Mouse (Mus musculus) gastrocnemius, postnatal 4 days (tissue): Measurements from ENCODE around the gene Gm13889. TPM values are rescaled to one million over a fixed set of nuclear protein-coding genes. Genes with fewer than 3 reads are reported as not detected.

Experiments
- total RNA-seq, 2 experiments: library from RNA; stranded (reverse); gene quantifications; 2 replicates each; pipeline ENCODE4 v1.2.3; 2021

The Gm13889 gene
- total RNA-seq, 2 experiments from 2014 or later: 29.8 to 35.1 TPM

Other genes starting within 250 kb of the Gm13889 start
- 10 to 100 TPM; 61.4 to 65.5 TPM for gene Ext2, start 134.6 kb downstream of the Gm13889 start, total RNA-seq
- gene Accs, start 107.3 kb downstream of the Gm13889 start, total RNA-seq: 10 to 100 TPM; 11.2 to 12.2 TPM
- not detected for gene Accsl, start 88.0 kb downstream of the Gm13889 start, total RNA-seq
- not detected for gene Gm27027, start 39.2 kb upstream of the Gm13889 start, total RNA-seq
- 10 to 100 TPM; 67.6 to 70.5 TPM for gene Alkbh3, start 53.6 kb upstream of the Gm13889 start, total RNA-seq
- gene Hsd17b12, start 200.8 kb upstream of the Gm13889 start, total RNA-seq: 10 to 100 TPM; 31.3 to 31.6 TPM